In genomic region chr17:15776349-15776748, GRCm38 (mm10) we compare ENCODE assay signal across 21 mouse cellular contexts.
"Had no signal": no experiment of that assay in that cellular context is flagged by ENCODE, and none has a peak within 500 bp of the region (broad histone marks: within the 10 kb centered on the region; RNA-seq: fewer than 3 reads in every experiment).

No protein-coding gene starts in this region.

- H3K27me3 ChIP-seq: limb, embryonic 12.5 days; limb, embryonic 15.5 days; midbrain, embryonic 13.5 days; neural tube, embryonic 12.5 days had no signal

- H3K36me3 ChIP-seq: midbrain, embryonic 13.5 days had no signal

- H3K9me3 ChIP-seq: limb, embryonic 12.5 days; limb, embryonic 15.5 days; midbrain, embryonic 13.5 days; neural tube, embryonic 12.5 days had no signal

- H3K9ac ChIP-seq: limb, embryonic 12.5 days; limb, embryonic 15.5 days; liver, embryonic 14.5 days; liver, postnatal 0 days; midbrain, embryonic 13.5 days; neural tube, embryonic 12.5 days had no signal

- DNase-seq: kidney, adult 18-20 months; kidney, postnatal 10 days; kidney, postnatal 36 days; layer of hippocampus, postnatal 36 days; liver, postnatal 0 days; lung, postnatal 14 days; lung, postnatal 4 days; right cerebral cortex, adult 18-20 months; right cerebral cortex, postnatal 14 days; right cerebral cortex, postnatal 4 days; thymus, adult 18-20 months; thymus, postnatal 36 days had no signal

- ATAC-seq: intestine, embryonic 16.5 days; liver, postnatal 0 days; midbrain, embryonic 13.5 days had no signal

- H3K4me2 ChIP-seq: limb, embryonic 12.5 days; limb, embryonic 15.5 days; liver, embryonic 11.5 days; midbrain, embryonic 13.5 days; neural tube, embryonic 12.5 days had no signal

- H3K4me3 ChIP-seq: left cerebral cortex, adult 2 months; limb, embryonic 12.5 days; limb, embryonic 15.5 days; midbrain, embryonic 13.5 days; neural tube, embryonic 12.5 days had no signal

- H3K27ac ChIP-seq: left cerebral cortex, adult 2 months; limb, embryonic 12.5 days; limb, embryonic 15.5 days; liver, embryonic 14.5 days; midbrain, embryonic 13.5 days; neural tube, embryonic 12.5 days; stomach, postnatal 0 days had no signal

- H3K4me1 ChIP-seq: limb, embryonic 12.5 days; limb, embryonic 15.5 days; midbrain, embryonic 13.5 days; neural tube, embryonic 12.5 days had no signal
